Comparison of ENCODE assay signal across 24 mouse cellular contexts in genomic region chr3:6926737-6927136, GRCm38 (mm10).
A peak's percentile ranks its signal among the peaks of the same experiment; 100 is the strongest.
DNase-seq lines count a peak whose midpoint lies in the region; ATAC-seq and TF ChIP-seq lines count a peak whose summit lies in the region.
"Had no signal": no experiment of that assay in that cellular context is flagged by ENCODE, and none has a peak within 500 bp of the region (broad histone marks: within the 10 kb centered on the region; RNA-seq: fewer than 3 reads in every experiment).

No protein-coding gene starts in this region.

- no peak overlapping the region for H3K27ac ChIP-seq in hindbrain, embryonic 10.5 days
- no peak overlapping the region for H3K27ac ChIP-seq in hindbrain, embryonic 13.5 days
- no peak overlapping the region for H3K27ac ChIP-seq in lung, postnatal 0 days (ENCODE audit: low read length)
- H3K27ac ChIP-seq: embryonic facial prominence, embryonic 15.5 days; hindbrain, embryonic 12.5 days; layer of hippocampus, adult 2 months; limb, embryonic 15.5 days; liver, embryonic 15.5 days; midbrain, embryonic 13.5 days; neural tube, embryonic 13.5 days had no signal

- peak; percentile 23 for DNase-seq in hindbrain, embryonic 10.5 days (ENCODE audit: low spot score)
- DNase-seq in embryo, embryonic 11.5 days (ENCODE audit: low read depth, low spot score), result peak; percentile 30
- DNase-seq in hindlimb bud, embryonic 11.5 days (ENCODE audit: extremely low spot score, low read depth, low spot score), result peak; percentile 86
- DNase-seq in mesoderm, embryonic 11.5 days (ENCODE audit: low read depth, low spot score), result peak; percentile 72
- no peak for DNase-seq in liver
- DNase-seq in lung, postnatal 0 days (ENCODE audit: low spot score), result no peak
- DNase-seq: adrenal gland, postnatal 14 days; cerebellum, adult 2 months; cerebellum, postnatal 36 days; gastrocnemius, postnatal 14 days; heart, adult 11 months; kidney, adult 8-10 months; kidney, postnatal 25 days; thymus, postnatal 14 days had no signal

- TF ChIP-seq CTCF in lung, postnatal 0 days (IDR thresholded peaks at IDR 0.05), result no peak

- no peaks in the 10 kb centered on the region for H3K36me3 ChIP-seq in hindbrain, embryonic 10.5 days
- no peaks in the 10 kb centered on the region for H3K36me3 ChIP-seq in hindbrain, embryonic 13.5 days
- no peaks in the 10 kb centered on the region for H3K36me3 ChIP-seq in lung, postnatal 0 days (ENCODE audit: insufficient read depth, low read length)
- H3K36me3 ChIP-seq: embryonic facial prominence, embryonic 15.5 days; hindbrain, embryonic 12.5 days; limb, embryonic 15.5 days; liver, embryonic 15.5 days; midbrain, embryonic 13.5 days; neural tube, embryonic 13.5 days had no signal

- H3K4me2 ChIP-seq in hindbrain, embryonic 13.5 days, result no peak overlapping the region
- H3K4me2 ChIP-seq in lung, postnatal 0 days (replicated peaks; ENCODE audit: low read depth, low read length), result no peak overlapping the region
- H3K4me2 ChIP-seq: embryonic facial prominence, embryonic 15.5 days; heart, embryonic 11.5 days; hindbrain, embryonic 12.5 days; limb, embryonic 15.5 days; liver, embryonic 15.5 days; midbrain, embryonic 13.5 days; neural tube, embryonic 13.5 days had no signal

- no peaks in the 10 kb centered on the region for H3K27me3 ChIP-seq in hindbrain, embryonic 10.5 days (ENCODE audit: insufficient read depth, poor library complexity, severe bottlenecking)
- H3K27me3 ChIP-seq in hindbrain, embryonic 13.5 days, result no peaks in the 10 kb centered on the region
- no peaks in the 10 kb centered on the region for H3K27me3 ChIP-seq in lung, postnatal 0 days (replicated peaks; ENCODE audit: insufficient read depth, low read length)
- H3K27me3 ChIP-seq: embryonic facial prominence, embryonic 15.5 days; hindbrain, embryonic 12.5 days; limb, embryonic 15.5 days; liver, embryonic 15.5 days; midbrain, embryonic 13.5 days; neural tube, embryonic 13.5 days had no signal

- H3K9ac ChIP-seq in hindbrain, embryonic 13.5 days, result no peak overlapping the region
- H3K9ac ChIP-seq in lung, postnatal 0 days (replicated peaks; ENCODE audit: low read depth), result no peak overlapping the region
- H3K9ac ChIP-seq: embryonic facial prominence, embryonic 15.5 days; hindbrain, embryonic 12.5 days; limb, embryonic 15.5 days; liver, embryonic 15.5 days; midbrain, embryonic 13.5 days; neural tube, embryonic 13.5 days had no signal

- H3K4me1 ChIP-seq in hindbrain, embryonic 10.5 days (replicated peaks), result no peaks in the 10 kb centered on the region
- H3K4me1 ChIP-seq in hindbrain, embryonic 13.5 days (replicated peaks), result no peaks in the 10 kb centered on the region
- no peaks in the 10 kb centered on the region for H3K4me1 ChIP-seq in lung, postnatal 0 days (ENCODE audit: insufficient read depth, low read depth, low read length)
- H3K4me1 ChIP-seq: embryonic facial prominence, embryonic 15.5 days; hindbrain, embryonic 12.5 days; limb, embryonic 15.5 days; liver, embryonic 15.5 days; neural tube, embryonic 13.5 days had no signal

- no peaks in the 10 kb centered on the region for H3K9me3 ChIP-seq in hindbrain, embryonic 10.5 days
- H3K9me3 ChIP-seq in hindbrain, embryonic 13.5 days, result no peaks in the 10 kb centered on the region
- H3K9me3 ChIP-seq in lung, postnatal 0 days (ENCODE audit: low read length), result no peaks in the 10 kb centered on the region
- H3K9me3 ChIP-seq: embryonic facial prominence, embryonic 15.5 days; hindbrain, embryonic 12.5 days; limb, embryonic 15.5 days; liver, embryonic 15.5 days; midbrain, embryonic 13.5 days; neural tube, embryonic 13.5 days had no signal

- WGBS in hindbrain, embryonic 10.5 days, result 80% methylated on average over 1 of the region's 1 CpGs
- 87% methylated on average over 1 of the region's 1 CpGs for WGBS in hindbrain, embryonic 13.5 days
- 59% methylated on average over 1 of the region's 1 CpGs for WGBS in lung, postnatal 0 days

- TF ChIP-seq EP300 in lung, postnatal 0 days (IDR thresholded peaks at IDR 0.05), result no peak

- H3K4me3 ChIP-seq in hindbrain, embryonic 10.5 days, result no peak overlapping the region
- H3K4me3 ChIP-seq in hindbrain, embryonic 13.5 days, result no peak overlapping the region
- H3K4me3 ChIP-seq in lung, postnatal 0 days (ENCODE audit: low read depth, low read length), result no peak overlapping the region
- H3K4me3 ChIP-seq: embryonic facial prominence, embryonic 15.5 days; hindbrain, embryonic 12.5 days; layer of hippocampus, adult 2 months; limb, embryonic 15.5 days; liver, embryonic 15.5 days; midbrain, embryonic 13.5 days; neural tube, embryonic 13.5 days had no signal

- no peak for ATAC-seq in hindbrain, embryonic 13.5 days (ENCODE audit: low FRiP score)
- ATAC-seq in lung, postnatal 0 days, result no peak
- ATAC-seq: forebrain, embryonic 16.5 days; midbrain, embryonic 13.5 days had no signal

Comparison
In these comparisons a context has a peak if more than half of its experiments do, and no peak if none do; other contexts are left out.
1. DNase-seq: peak in hindbrain, embryonic 10.5 days (single experiment), embryo, embryonic 11.5 days (single experiment), hindlimb bud, embryonic 11.5 days (single experiment) and mesoderm, embryonic 11.5 days (single experiment); none in liver (single experiment) and lung, postnatal 0 days (single experiment).